Mouse (Mus musculus) CD4-positive naive resting alpha-beta T cell, adult 76 days (primary cell): ENCODE measurements around the gene Itm2c. TPM values are rescaled to one million over a fixed set of nuclear protein-coding genes. Genes with fewer than 3 reads are reported as not detected.

Source experiments
- total RNA-seq: library from RNA; stranded (reverse); gene quantifications from one replicate; pipeline ENCODE4 v1.2.4, GENCODE M21; 2023

Gene Itm2c
- total RNA-seq, result 67.8 TPM

DNA sequence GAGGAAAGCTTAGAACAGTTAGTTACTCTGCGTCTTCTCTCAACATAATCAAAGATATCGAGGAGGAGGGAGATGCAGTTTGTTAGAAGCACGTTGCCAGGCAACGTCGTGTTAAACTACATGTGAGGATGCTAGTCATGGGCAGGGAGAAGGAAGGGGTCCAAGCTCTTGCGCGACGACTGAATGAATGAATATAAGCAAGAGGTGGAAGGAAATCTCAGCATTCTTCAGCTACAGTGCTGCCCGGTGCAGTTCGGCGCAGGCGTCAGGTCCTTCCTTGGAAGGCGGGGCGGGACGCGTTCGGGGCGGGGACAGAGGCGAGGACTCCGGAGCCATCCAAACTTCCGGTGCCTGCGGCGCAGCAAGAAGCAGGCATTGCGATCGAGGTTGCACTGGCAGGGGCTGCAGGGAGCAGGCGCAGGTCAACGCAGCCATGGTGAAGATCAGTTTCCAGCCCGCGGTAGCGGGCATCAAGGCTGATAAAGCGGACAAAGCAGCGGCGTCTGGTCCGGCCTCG, at the start of gene Itm2c:
Gene Itm2c (plus strand): TSS at position 51 of the 517 bp plus-strand sequence.

DNA sequence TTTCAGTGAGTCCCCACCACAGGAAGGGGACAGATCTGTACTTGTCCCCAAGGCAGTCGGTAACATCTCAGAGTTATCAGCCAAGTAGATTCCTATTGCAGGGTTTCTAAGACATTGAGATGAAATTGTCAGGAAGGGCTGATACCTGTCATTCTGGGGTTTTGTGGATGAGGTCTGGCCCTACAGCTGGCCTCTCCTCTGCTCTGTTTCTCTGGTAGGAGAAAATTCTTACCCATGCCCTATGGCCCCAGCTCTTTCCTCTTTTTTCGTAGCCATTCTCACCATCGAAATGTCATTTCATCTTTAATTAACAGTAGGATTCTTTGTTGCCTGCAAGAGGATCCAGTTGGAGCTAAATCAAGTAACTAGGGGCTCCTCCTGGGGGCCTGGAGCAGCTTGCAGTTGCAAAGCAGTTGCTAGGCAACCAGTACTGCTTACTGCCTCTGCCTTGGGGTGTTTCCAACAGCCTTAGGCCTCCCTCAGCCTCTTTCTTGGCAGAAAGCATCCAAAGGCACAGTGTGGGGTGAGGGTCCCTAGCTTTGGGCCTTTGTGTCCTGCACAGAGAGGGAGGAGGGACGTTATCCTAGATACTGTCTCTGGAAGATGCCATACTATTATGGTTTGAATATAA, 34.1 kb downstream of the Itm2c start, which contains the start of gene 4933407L21Rik:
Gene 4933407L21Rik (plus strand): TSS at position 427 of the 631 bp plus-strand sequence.

Other genes with a start within 250 kb of the Itm2c start
- 543 TPM for gene Sp100, start 244.3 kb upstream of the Itm2c start, total RNA-seq
- 28.7 TPM for gene A630001G21Rik, start 115.6 kb upstream of the Itm2c start, total RNA-seq
- gene Cab39, start 100.8 kb upstream of the Itm2c start, total RNA-seq, result 132 TPM
- gene 4933407L21Rik, start 34.2 kb downstream of the Itm2c start, total RNA-seq, result 0.73 TPM
- 0.53 TPM for gene Gpr55, start 66.7 kb downstream of the Itm2c start, total RNA-seq
- gene Spata3, start 122.5 kb downstream of the Itm2c start, total RNA-seq, result not detected
- 0.38 TPM for gene 2810459M11Rik, start 151.6 kb downstream of the Itm2c start, total RNA-seq
- 46.4 TPM for gene Psmd1, start 170.1 kb downstream of the Itm2c start, total RNA-seq
- gene Htr2b, start 217.7 kb downstream of the Itm2c start, total RNA-seq, result not detected
- not detected for gene Gm21972, start 239.4 kb downstream of the Itm2c start, total RNA-seq